In the genomic region with DNA sequence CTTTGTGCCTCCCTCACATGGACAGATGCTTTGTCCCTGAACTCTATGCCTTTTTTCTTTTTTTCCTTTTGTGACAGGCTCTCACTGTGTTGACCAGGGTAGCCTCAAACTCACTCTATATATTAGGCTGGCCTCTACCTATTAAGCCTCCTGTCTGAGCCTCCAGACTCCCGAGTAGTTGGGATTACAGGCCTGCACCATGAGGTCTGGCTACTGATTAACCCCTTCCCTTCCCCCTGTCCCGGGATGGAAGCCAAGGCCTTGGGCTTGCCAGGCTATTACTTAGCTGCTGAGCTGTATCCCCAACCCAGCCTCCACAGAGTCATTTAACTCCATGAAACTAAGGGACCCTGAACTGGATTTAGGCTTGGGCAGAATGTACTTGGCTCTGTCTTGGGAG, we compare ENCODE assay signal across 26 mouse cellular contexts. TPM values are rescaled to one million over a fixed set of nuclear protein-coding genes. Genes with fewer than 3 reads are reported as not detected.
DNase-seq lines count a peak whose midpoint lies in the region; ATAC-seq and TF ChIP-seq lines count a peak whose summit lies in the region.
"Had no signal": no experiment of that assay in that cellular context is flagged by ENCODE, and none has a peak within 500 bp of the region (broad histone marks: within the 10 kb centered on the region; RNA-seq: fewer than 3 reads in every experiment).

No protein-coding gene starts in this region.

- no peak for DNase-seq in stomach, postnatal 0 days (ENCODE audit: low spot score)
- peak; percentile 78 for DNase-seq in kidney, postnatal 10 days
- DNase-seq in liver, embryonic 11.5 days (ENCODE audit: low spot score): no peak
- DNase-seq in yolk sac, embryonic 10.5 days (ENCODE audit: low spot score): peak; percentile 76
- no peak for DNase-seq in frontal cortex, postnatal 14 days (ENCODE audit: low spot score in 2 of 2)
- DNase-seq in right cerebral cortex, adult 18-20 months: no peak
- no peak for DNase-seq in urinary bladder, postnatal 14 days (ENCODE audit: low spot score)
- DNase-seq: adrenal gland, adult 2 months; cerebellum, adult 9-10 months; gastrocnemius, postnatal 10 days; heart, adult 11 months; heart, postnatal 14 days; thymus, adult 18-20 months had no signal

- H3K36me3 ChIP-seq in stomach, embryonic 15.5 days: no peaks in the 10 kb centered on the region
- no peaks in the 10 kb centered on the region for H3K36me3 ChIP-seq in stomach, postnatal 0 days (ENCODE audit: control insufficient read depth, insufficient read depth, low read length)
- H3K36me3 ChIP-seq in liver, embryonic 11.5 days (ENCODE audit: control insufficient read depth, insufficient read depth, low read length): peaks cover 5% of the 10 kb centered on the region; the same call in 1 of the 2 replicates

- H3K4me3 ChIP-seq in stomach, embryonic 15.5 days (replicated peaks): no peak overlapping the region
- H3K4me3 ChIP-seq in stomach, postnatal 0 days (ENCODE audit: low read depth, low read length): no peak overlapping the region
- no peak overlapping the region for H3K4me3 ChIP-seq in liver, embryonic 11.5 days (ENCODE audit: low read depth, low read length)
- H3K4me3 ChIP-seq: embryonic facial prominence, embryonic 12.5 days; erythroblast, embryonic 14.5 days; forebrain, embryonic 13.5 days; heart, embryonic 12.5 days; hindbrain, embryonic 15.5 days; limb, embryonic 12.5 days had no signal

- no peaks in the 10 kb centered on the region for H3K27me3 ChIP-seq in stomach, embryonic 15.5 days (replicated peaks)
- H3K27me3 ChIP-seq in stomach, postnatal 0 days (ENCODE audit: control insufficient read depth, insufficient read depth, low read length): no peaks in the 10 kb centered on the region
- no peaks in the 10 kb centered on the region for H3K27me3 ChIP-seq in liver, embryonic 11.5 days (replicated peaks; ENCODE audit: control insufficient read depth, insufficient read depth, low read length)
- H3K27me3 ChIP-seq: CH12.LX; embryonic facial prominence, embryonic 12.5 days; forebrain, embryonic 13.5 days; heart, embryonic 12.5 days; hindbrain, embryonic 15.5 days; limb, embryonic 12.5 days had no signal

- TF ChIP-seq CTCF in stomach, postnatal 0 days (IDR thresholded peaks at IDR 0.05; ENCODE audit: low read depth): no peak

- TF ChIP-seq EP300 in stomach, postnatal 0 days (optimal IDR thresholded peaks at IDR 0.05): no peak

- H3K4me2 ChIP-seq in stomach, embryonic 15.5 days: no peak overlapping the region
- no peak overlapping the region for H3K4me2 ChIP-seq in stomach, postnatal 0 days (replicated peaks; ENCODE audit: low read depth)
- H3K4me2 ChIP-seq in liver, embryonic 11.5 days: no peak overlapping the region
- H3K4me2 ChIP-seq: embryonic facial prominence, embryonic 12.5 days; forebrain, embryonic 13.5 days; heart, embryonic 12.5 days; hindbrain, embryonic 15.5 days; limb, embryonic 12.5 days; midbrain, embryonic 11.5 days had no signal

- 23% methylated on average over 2 of the region's 2 CpGs for WGBS in stomach, embryonic 15.5 days
- WGBS in stomach, postnatal 0 days: 31% methylated on average over 2 of the region's 2 CpGs
- WGBS in liver, embryonic 11.5 days: 44% methylated on average over 2 of the region's 2 CpGs

- no peak overlapping the region for H3K9ac ChIP-seq in stomach, embryonic 15.5 days
- H3K9ac ChIP-seq in stomach, postnatal 0 days (ENCODE audit: low read length): no peak overlapping the region
- no peak overlapping the region; the same call in 1 of the 2 replicates for H3K9ac ChIP-seq in liver, embryonic 11.5 days (ENCODE audit: low read depth, low read length)
- H3K9ac ChIP-seq: embryonic facial prominence, embryonic 12.5 days; forebrain, embryonic 13.5 days; heart, embryonic 12.5 days; hindbrain, embryonic 15.5 days; limb, embryonic 12.5 days had no signal

- ATAC-seq in stomach, embryonic 15.5 days (ENCODE audit: insufficient read depth, low FRiP score, low read depth): peak; percentile 25; the same call in 1 of the 2 replicates
- no peak for ATAC-seq in stomach, postnatal 0 days (ENCODE audit: low FRiP score, low TSS enrichment)
- ATAC-seq in liver, embryonic 11.5 days (replicated peaks; ENCODE audit: low FRiP score): no peak
- ATAC-seq: forebrain, embryonic 13.5 days had no signal

- no peaks in the 10 kb centered on the region for H3K9me3 ChIP-seq in stomach, embryonic 15.5 days
- H3K9me3 ChIP-seq in stomach, postnatal 0 days (ENCODE audit: control insufficient read depth, low read length): no peaks in the 10 kb centered on the region
- H3K9me3 ChIP-seq in liver, embryonic 11.5 days (ENCODE audit: control insufficient read depth, low read length): no peaks in the 10 kb centered on the region
- H3K9me3 ChIP-seq: embryonic facial prominence, embryonic 12.5 days; forebrain, embryonic 13.5 days; heart, embryonic 12.5 days; hindbrain, embryonic 15.5 days; limb, embryonic 12.5 days had no signal

- no peak overlapping the region for H3K27ac ChIP-seq in stomach, embryonic 15.5 days
- H3K27ac ChIP-seq in stomach, postnatal 0 days (replicated peaks): no peak overlapping the region
- peak overlapping the region; percentile 21; the same call in 1 of the 2 replicates for H3K27ac ChIP-seq in liver, embryonic 11.5 days (ENCODE audit: low read depth, low read length)
- H3K27ac ChIP-seq: embryonic facial prominence, embryonic 12.5 days; forebrain, embryonic 13.5 days; hindbrain, embryonic 15.5 days; limb, embryonic 12.5 days had no signal

- H3K4me1 ChIP-seq in stomach, embryonic 15.5 days: peaks cover 9% of the 10 kb centered on the region; the same call in 1 of the 2 replicates
- H3K4me1 ChIP-seq in stomach, postnatal 0 days (replicated peaks; ENCODE audit: control insufficient read depth, insufficient read depth): peaks cover 4% of the 10 kb centered on the region; the same call in 1 of the 2 replicates
- peaks cover 11% of the 10 kb centered on the region for H3K4me1 ChIP-seq in liver, embryonic 11.5 days (replicated peaks; ENCODE audit: control insufficient read depth, insufficient read depth, low read length)

RNA-seq across cellular contexts. Expression of a gene that starts 2.6 kb away (rescaled TPM):
- polyA plus RNA-seq in stomach, embryonic 15.5 days (2015; fragmentation: Nextera tagmentation; extraction: Ambion mirVana): 0.70 and 0.86 TPM in 2 replicates
- not detected in 2 replicates for polyA plus RNA-seq in stomach, postnatal 0 days (2015; fragmentation: Nextera tagmentation; extraction: Ambion mirVana)
- polyA plus RNA-seq in liver, embryonic 11.5 days (2014; fragmentation: Nextera tagmentation; extraction: Ambion mirVana): not detected in 2 replicates
- polyA plus RNA-seq: adrenal gland, adult 2 months; cortical plate, adult 2 months; embryonic facial prominence, embryonic 12.5 days; erythroblast, embryonic 14.5 days; frontal cortex, adult 2 months; heart, embryonic 12.5 days; limb, embryonic 12.5 days; lung, embryonic 16.5 days; neural tube, embryonic 11.5 days had no signal

RNA-seq across cellular contexts. Expression of a gene that starts 5.4 kb away (rescaled TPM):
- polyA plus RNA-seq in stomach, embryonic 15.5 days (2015; fragmentation: Nextera tagmentation; extraction: Ambion mirVana): 29.0 and 29.4 TPM in 2 replicates
- polyA plus RNA-seq in stomach, postnatal 0 days (2015; fragmentation: Nextera tagmentation; extraction: Ambion mirVana): 25.7 and 28.4 TPM in 2 replicates
- polyA plus RNA-seq in liver, embryonic 11.5 days (2014; fragmentation: Nextera tagmentation; extraction: Ambion mirVana): 15.5 and 17.4 TPM in 2 replicates

RNA-seq across cellular contexts. Expression of a gene that starts 6.3 kb away (rescaled TPM):
- 50.6 and 60.0 TPM in 2 replicates for polyA plus RNA-seq in stomach, embryonic 15.5 days (2015; fragmentation: Nextera tagmentation; extraction: Ambion mirVana)
- polyA plus RNA-seq in stomach, postnatal 0 days (2015; fragmentation: Nextera tagmentation; extraction: Ambion mirVana): 40.2 and 42.2 TPM in 2 replicates
- 72.5 and 73.8 TPM in 2 replicates for polyA plus RNA-seq in liver, embryonic 11.5 days (2014; fragmentation: Nextera tagmentation; extraction: Ambion mirVana)

RNA-seq across cellular contexts. Expression of a gene that starts 15.3 kb away (rescaled TPM):
- polyA plus RNA-seq in stomach, embryonic 15.5 days (2015; fragmentation: Nextera tagmentation; extraction: Ambion mirVana): 131 and 142 TPM in 2 replicates
- polyA plus RNA-seq in stomach, postnatal 0 days (2015; fragmentation: Nextera tagmentation; extraction: Ambion mirVana): 114 and 117 TPM in 2 replicates
- polyA plus RNA-seq in liver, embryonic 11.5 days (2014; fragmentation: Nextera tagmentation; extraction: Ambion mirVana): 103 and 105 TPM in 2 replicates

RNA-seq across cellular contexts. Expression of a gene that starts 15.9 kb away (rescaled TPM):
- 40.6 and 41.1 TPM in 2 replicates for polyA plus RNA-seq in stomach, embryonic 15.5 days (2015; fragmentation: Nextera tagmentation; extraction: Ambion mirVana)
- 22.3 and 23.6 TPM in 2 replicates for polyA plus RNA-seq in stomach, postnatal 0 days (2015; fragmentation: Nextera tagmentation; extraction: Ambion mirVana)
- 46.4 and 50.4 TPM in 2 replicates for polyA plus RNA-seq in liver, embryonic 11.5 days (2014; fragmentation: Nextera tagmentation; extraction: Ambion mirVana)

Comparison
In these comparisons a context has a peak if more than half of its experiments do, and no peak if none do; other contexts are left out.
1. DNase-seq: peak in kidney, postnatal 10 days (single experiment) and yolk sac, embryonic 10.5 days (single experiment); none in stomach, postnatal 0 days (single experiment), liver, embryonic 11.5 days (single experiment), frontal cortex, postnatal 14 days (0 of 2), right cerebral cortex, adult 18-20 months (single experiment) and urinary bladder, postnatal 14 days (single experiment).